Mouse (Mus musculus) intestine, embryonic 15.5 days (tissue): Measurements from ENCODE around the gene Gnao1. TPM values are rescaled to one million over a fixed set of nuclear protein-coding genes. Genes with fewer than 3 reads are reported as not detected.
A peak's percentile ranks its signal among the peaks of the same experiment; 100 is the strongest.

Experiments
- ATAC-seq: fragments of 200-750 bp; cut with Nextera tagmentation; 2 replicates; pipeline ENCODE4 v1.8.0; 2017; ENCODE audit warnings: moderate TSS enrichment, moderate library complexity
- H3K27ac ChIP-seq: fragments of 300-500 bp; sonication (generic); 2 replicates; pipeline ENCODE4 v1.5.1; 2015; ENCODE audit warnings: mild to moderate bottlenecking, inconsistent platforms
- H3K27me3 ChIP-seq: fragments of 300-500 bp; sonication (generic); replicated peaks from 2 replicates; pipeline ENCODE4 v1.6.1; 2015; ENCODE audit warnings: inconsistent platforms
- H3K36me3 ChIP-seq: fragments of 300-500 bp; sonication (generic); 2 replicates; pipeline ENCODE4 v1.6.1; 2015; ENCODE audit warnings: inconsistent platforms
- H3K4me1 ChIP-seq: fragments of 300-500 bp; sonication (generic); replicated peaks from 2 replicates; pipeline ENCODE4 v1.6.1; 2015; ENCODE audit warnings: inconsistent platforms
- H3K4me2 ChIP-seq: fragments of 300-500 bp; sonication (generic); replicated peaks from 2 replicates; pipeline ENCODE4 v1.6.1; 2015; ENCODE audit warnings: mild to moderate bottlenecking, inconsistent platforms
- H3K4me3 ChIP-seq: fragments of 300-500 bp; sonication (generic); replicated peaks from 2 replicates; pipeline ENCODE4 v1.5.1; 2015; ENCODE audit warnings: inconsistent platforms
- H3K9ac ChIP-seq: fragments of 300-500 bp; sonication (generic); 2 replicates; pipeline ENCODE4 v1.6.1; 2015; ENCODE audit warnings: inconsistent platforms
- H3K9me3 ChIP-seq: fragments of 300-500 bp; sonication (generic); 2 replicates; pipeline ENCODE4 v1.6.1; 2016; ENCODE audit warnings: inconsistent platforms
- WGBS: fragments of 180-500 bp; shearing (Covaris S2); methylation state at CpG from one replicate; pipeline ENCODE4 v1.1.7; 2015; 5-methylcytosine and 5-hydroxymethylcytosine counted together
- polyA plus RNA-seq: library from polyadenylated mRNA; unstranded; fragments of >200 nt; fragmentation: Nextera tagmentation; extraction: Ambion mirVana; gene quantifications from 2 replicates; pipeline ENCODE4 v1.2.1, GENCODE M21; 2015

Gnao1 gene
- polyA plus RNA-seq, 1 experiment from 2014 or later, result 13.8 TPM

DNA sequence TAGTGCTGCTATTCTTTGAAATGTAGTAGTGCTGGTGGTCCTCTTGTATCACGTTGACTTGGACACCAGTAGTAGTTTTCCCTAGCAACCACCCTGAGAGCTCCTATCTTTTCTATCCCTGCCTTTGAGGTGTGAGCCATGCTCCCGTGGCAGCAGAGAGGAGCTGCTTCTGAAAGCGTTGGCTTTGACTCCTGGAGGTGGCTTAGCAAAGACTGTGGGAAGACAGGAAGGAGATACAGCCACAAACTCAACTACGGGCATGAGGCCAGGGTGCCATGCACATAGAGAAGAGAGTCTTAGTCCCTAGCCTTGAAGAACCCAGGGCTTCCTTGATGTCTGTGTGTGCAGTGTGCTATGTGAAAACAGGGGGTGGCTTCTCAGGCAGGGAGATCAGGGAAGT, 10.2 kb downstream of the Gnao1 start:
- ATAC-seq, result no peak

GRCm38 (mm10) chr8:93821327-93821726, 11.6 kb downstream of the Gnao1 start:
- Histone ChIP-seq H3K36me3 (no peaks in the 10 kb centered on the region), H3K4me2 (no peak overlapping the region), H3K27ac (no peak overlapping the region), H3K27me3 (no peaks in the 10 kb centered on the region), H3K4me3 (no peak overlapping the region), H3K9ac (no peak overlapping the region), H3K4me1 (peaks cover 6% of the 10 kb centered on the region; the same call in 1 of the 2 replicates), H3K9me3 (no peaks in the 10 kb centered on the region)
- no peak for ATAC-seq
- 91% methylated on average over 7 of the region's 7 CpGs for WGBS

More for the DNA sequence above, 10.2 kb downstream of the Gnao1 start:
- H3K36me3 ChIP-seq, result no peaks in the 10 kb centered on the region
- no peaks in the 10 kb centered on the region for H3K27me3 ChIP-seq
- no peak overlapping the region for H3K9ac ChIP-seq
- H3K4me1 ChIP-seq, result peaks cover 6% of the 10 kb centered on the region; the same call in 1 of the 2 replicates
- WGBS, result 86% methylated on average over 4 of the region's 4 CpGs
- no peak overlapping the region for H3K4me2 ChIP-seq
- H3K4me3 ChIP-seq, result no peak overlapping the region
- no peak overlapping the region for H3K27ac ChIP-seq
- no peaks in the 10 kb centered on the region for H3K9me3 ChIP-seq

- Histone ChIP-seq H3K4me3 (no peak overlapping the region), H3K4me1 (peaks cover 8% of the 10 kb centered on the region; the same call in 1 of the 2 replicates), H3K9me3 (no peaks in the 10 kb centered on the region), H3K4me2 (no peak overlapping the region), H3K27ac (no peak overlapping the region), H3K36me3 (no peaks in the 10 kb centered on the region), H3K27me3 (no peaks in the 10 kb centered on the region), H3K9ac (no peak overlapping the region)
- 27% methylated on average over 4 of the region's 4 CpGs for WGBS
- no peak; the same call in 1 of the 2 replicates for ATAC-seq
These were observed 15.6 kb downstream of the Gnao1 start for GRCm38 (mm10) chr8:93825317-93825716.

- Histone ChIP-seq H3K36me3 (no peaks in the 10 kb centered on the region), H3K9ac (no peak overlapping the region), H3K27me3 (no peaks in the 10 kb centered on the region), H3K27ac (peak overlapping the region; percentile 70), H3K9me3 (no peaks in the 10 kb centered on the region), H3K4me3 (no peak overlapping the region), H3K4me1 (peaks cover 12% of the 10 kb centered on the region; the same call in 1 of the 2 replicates), H3K4me2 (no peak overlapping the region)
- WGBS, result 45% methylated on average over 3 of the region's 3 CpGs
- peak; percentile 65; the same call in 1 of the 2 replicates for ATAC-seq
These were observed 20.9 kb downstream of the Gnao1 start for GRCm38 (mm10) chr8:93830626-93831025.

DNA sequence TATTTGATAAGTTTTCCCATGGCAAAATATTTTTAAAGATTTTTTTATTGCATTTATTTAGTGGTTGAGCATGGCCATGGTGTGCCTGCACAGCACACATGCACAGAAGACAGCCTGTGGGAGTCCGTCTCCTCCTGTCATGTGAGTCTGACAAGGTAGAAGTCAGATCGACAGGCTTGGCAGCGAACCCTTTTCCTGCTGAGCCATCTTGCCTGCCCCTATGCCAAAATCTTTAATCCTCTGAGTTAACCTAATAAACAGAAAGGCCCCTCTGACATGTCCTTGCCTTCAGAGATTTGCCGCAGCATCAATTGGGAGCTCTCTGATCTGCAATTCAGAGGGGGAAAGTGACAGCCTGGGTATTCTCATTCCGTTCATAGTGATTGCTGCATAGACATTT, 26.0 kb downstream of the Gnao1 start:
- Histone ChIP-seq H3K27ac (no peak overlapping the region), H3K9ac (no peak overlapping the region), H3K9me3 (no peaks in the 10 kb centered on the region), H3K27me3 (no peaks in the 10 kb centered on the region), H3K36me3 (no peaks in the 10 kb centered on the region), H3K4me3 (no peak overlapping the region), H3K4me1 (peaks cover 12% of the 10 kb centered on the region), H3K4me2 (no peak overlapping the region)
- 64% methylated on average over 5 of the region's 5 CpGs for WGBS
- no peak for ATAC-seq

- H3K4me2 ChIP-seq, result no peak overlapping the region
- no peaks in the 10 kb centered on the region for H3K9me3 ChIP-seq
- no peak overlapping the region for H3K9ac ChIP-seq
- H3K27me3 ChIP-seq, result no peaks in the 10 kb centered on the region
- no peak overlapping the region for H3K4me3 ChIP-seq
- ATAC-seq, result no peak
- 46% methylated on average over 8 of the region's 8 CpGs for WGBS
- H3K36me3 ChIP-seq, result no peaks in the 10 kb centered on the region
- H3K4me1 ChIP-seq, result peaks cover 9% of the 10 kb centered on the region; the same call in 1 of the 2 replicates
- no peak overlapping the region for H3K27ac ChIP-seq
These were observed 29.3 kb downstream of the Gnao1 start for GRCm38 (mm10) chr8:93839113-93839512.

GRCm38 (mm10) chr8:93840486-93840885, 30.7 kb downstream of the Gnao1 start:
- Histone ChIP-seq H3K27ac (no peak overlapping the region), H3K27me3 (no peaks in the 10 kb centered on the region), H3K9ac (no peak overlapping the region), H3K4me1 (peaks cover 9% of the 10 kb centered on the region; the same call in 1 of the 2 replicates), H3K4me2 (no peak overlapping the region), H3K4me3 (no peak overlapping the region), H3K36me3 (no peaks in the 10 kb centered on the region), H3K9me3 (no peaks in the 10 kb centered on the region)
- no peak for ATAC-seq
- WGBS, result 64% methylated on average over 4 of the region's 4 CpGs

DNA sequence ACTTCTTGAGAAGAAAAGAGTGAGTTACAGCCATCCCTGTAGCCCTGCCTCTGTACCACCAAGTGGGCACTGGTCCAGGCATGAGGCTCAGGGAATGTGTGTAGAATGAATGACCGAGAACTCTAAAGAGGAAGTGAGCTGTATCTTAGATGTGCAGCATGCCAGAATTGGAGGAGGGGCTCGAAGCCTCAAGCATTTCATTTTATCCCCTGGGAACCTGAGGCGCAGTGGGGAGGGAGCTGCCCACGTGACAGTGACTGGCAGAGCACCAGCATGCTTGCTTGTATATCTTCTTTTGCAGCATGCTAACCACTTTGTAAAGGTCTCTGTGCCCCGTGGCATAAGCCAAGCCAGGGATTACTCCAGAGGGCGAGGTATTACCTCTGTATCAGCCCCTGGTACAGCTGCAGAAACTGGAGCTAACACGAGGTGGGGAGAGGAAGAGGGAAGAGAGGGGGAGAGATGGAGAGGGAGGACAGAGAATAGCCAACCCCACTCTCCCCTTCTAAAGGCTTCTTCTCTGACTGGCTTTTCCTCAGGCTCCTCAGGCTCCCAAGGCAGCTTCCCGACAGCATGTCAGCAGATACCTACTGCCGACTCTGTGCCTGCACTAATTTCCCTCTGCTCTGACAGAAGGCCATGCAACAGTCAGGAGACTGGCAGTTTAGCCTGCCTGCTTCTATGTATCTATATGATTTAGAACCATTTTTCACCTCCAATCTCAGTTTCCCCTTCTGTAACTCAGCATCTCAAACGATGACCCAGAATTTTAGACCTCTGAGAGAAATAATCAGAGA, 31.4 kb downstream of the Gnao1 start:
- Histone ChIP-seq H3K4me2 (no peak overlapping the region), H3K36me3 (no peaks in the 10 kb centered on the region), H3K9me3 (no peaks in the 10 kb centered on the region), H3K9ac (no peak overlapping the region), H3K4me1 (peaks cover 9% of the 10 kb centered on the region; the same call in 1 of the 2 replicates), H3K27me3 (no peaks in the 10 kb centered on the region), H3K27ac (no peak overlapping the region), H3K4me3 (no peak overlapping the region)
- ATAC-seq, result peak; percentile 58
- 38% methylated on average over 10 of the region's 10 CpGs for WGBS

DNA sequence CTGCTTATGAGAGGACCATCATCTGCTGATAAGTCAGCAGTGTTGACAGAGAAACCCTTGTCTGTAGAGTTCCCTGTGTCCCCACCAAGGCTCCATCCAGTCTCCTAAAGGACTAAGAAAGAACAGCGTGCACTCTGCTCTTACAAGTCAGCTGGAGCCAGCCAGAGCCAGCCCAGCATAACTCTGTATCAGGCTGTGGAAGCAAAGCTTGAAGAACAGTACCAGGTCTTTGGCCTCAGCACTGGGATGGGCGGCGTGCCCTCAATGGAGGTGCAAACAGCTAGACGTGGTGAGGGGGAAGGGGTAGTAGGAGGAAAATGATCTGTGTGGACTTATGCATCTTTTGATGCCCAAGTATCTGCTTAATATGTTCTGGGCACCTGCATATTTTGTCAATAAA, 32.8 kb downstream of the Gnao1 start:
- WGBS, result 92% methylated on average over 4 of the region's 4 CpGs
- no peak overlapping the region for H3K27ac ChIP-seq
- no peak overlapping the region for H3K4me3 ChIP-seq
- H3K27me3 ChIP-seq, result no peaks in the 10 kb centered on the region
- H3K9ac ChIP-seq, result no peak overlapping the region
- no peaks in the 10 kb centered on the region for H3K36me3 ChIP-seq
- H3K4me2 ChIP-seq, result no peak overlapping the region
- no peaks in the 10 kb centered on the region for H3K9me3 ChIP-seq
- H3K4me1 ChIP-seq, result peaks cover 9% of the 10 kb centered on the region; the same call in 1 of the 2 replicates
- ATAC-seq, result no peak

GRCm38 (mm10) chr8:93843858-93844502, 34.2 kb downstream of the Gnao1 start:
- Histone ChIP-seq H3K4me2 (no peak overlapping the region), H3K27me3 (no peaks in the 10 kb centered on the region), H3K27ac (no peak overlapping the region), H3K9ac (no peak overlapping the region), H3K36me3 (no peaks in the 10 kb centered on the region), H3K9me3 (no peaks in the 10 kb centered on the region), H3K4me1 (peaks cover 9% of the 10 kb centered on the region; the same call in 1 of the 2 replicates), H3K4me3 (no peak overlapping the region)
- WGBS, result 32% methylated on average over 12 of the region's 12 CpGs
- ATAC-seq, result peak; percentile 56; the same call in 1 of the 2 replicates

- ATAC-seq, result no peak
- Histone ChIP-seq H3K4me1 (peaks cover 9% of the 10 kb centered on the region; the same call in 1 of the 2 replicates), H3K9ac (no peak overlapping the region), H3K27me3 (no peaks in the 10 kb centered on the region), H3K36me3 (no peaks in the 10 kb centered on the region), H3K27ac (no peak overlapping the region), H3K4me2 (no peak overlapping the region), H3K9me3 (no peaks in the 10 kb centered on the region), H3K4me3 (no peak overlapping the region)
- WGBS, result 84% methylated on average over 1 of the region's 1 CpGs
These were observed 35.4 kb downstream of the Gnao1 start for GRCm38 (mm10) chr8:93845186-93845585.

DNA sequence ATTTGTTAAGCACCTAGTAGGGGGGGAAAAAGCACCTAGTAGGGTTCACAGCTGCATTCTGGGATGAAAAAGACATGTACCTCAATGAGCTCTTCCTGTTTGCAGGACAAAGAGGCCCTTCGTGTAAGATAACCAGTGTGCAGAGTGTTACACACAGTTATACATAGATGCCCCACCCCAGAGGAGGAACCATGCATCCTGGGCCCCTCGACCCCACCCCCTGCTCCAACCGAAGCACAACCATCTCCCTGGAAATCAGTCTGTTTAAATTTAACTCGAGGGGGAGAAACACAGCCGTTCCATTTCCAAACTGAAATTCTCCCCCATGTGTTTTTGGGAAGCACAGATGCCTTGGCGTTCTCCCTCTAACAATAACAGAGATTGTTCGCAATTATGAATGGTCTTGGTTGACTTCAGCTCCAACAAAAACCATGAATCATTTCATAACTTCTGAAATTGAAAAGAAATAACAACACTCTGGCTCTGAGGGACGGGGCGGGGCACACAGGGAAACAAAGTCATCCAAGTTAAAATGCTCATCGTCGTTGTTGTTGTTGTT, 42.4 kb downstream of the Gnao1 start:
- Histone ChIP-seq H3K9ac (no peak overlapping the region), H3K27ac (no peak overlapping the region), H3K9me3 (no peaks in the 10 kb centered on the region), H3K36me3 (no peaks in the 10 kb centered on the region), H3K4me2 (no peak overlapping the region), H3K27me3 (no peaks in the 10 kb centered on the region), H3K4me3 (no peak overlapping the region), H3K4me1 (no peaks in the 10 kb centered on the region)
- WGBS, result 44% methylated on average over 11 of the region's 11 CpGs
- ATAC-seq, result no peak
